Mouse (Mus musculus) lung, postnatal 25 days (tissue): Measurements from ENCODE around the gene Pitpna.

Experiments used
- DNase-seq: peaks from one replicate; pipeline ENCODE4 v3.0.0; 2022; ENCODE audit warnings: low spot score

Pitpna gene

DNA sequence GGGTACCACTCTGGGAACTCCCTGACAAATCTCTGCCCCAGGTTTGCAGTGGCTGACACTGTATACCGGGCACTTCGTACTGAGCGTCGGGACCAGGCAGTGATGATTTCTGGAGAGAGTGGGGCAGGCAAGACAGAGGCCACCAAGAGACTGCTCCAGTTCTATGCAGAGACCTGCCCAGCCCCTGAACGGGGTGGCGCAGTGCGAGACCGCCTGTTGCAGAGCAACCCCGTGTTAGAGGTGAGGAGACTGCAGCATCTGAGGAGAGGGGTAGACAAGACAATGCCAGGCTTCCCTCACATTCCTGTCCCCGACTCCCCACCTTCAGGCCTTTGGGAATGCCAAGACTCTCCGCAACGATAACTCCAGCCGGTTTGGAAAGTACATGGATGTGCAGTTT lies 70.4 kb downstream of the Pitpna start:
- no peak for DNase-seq

DNA sequence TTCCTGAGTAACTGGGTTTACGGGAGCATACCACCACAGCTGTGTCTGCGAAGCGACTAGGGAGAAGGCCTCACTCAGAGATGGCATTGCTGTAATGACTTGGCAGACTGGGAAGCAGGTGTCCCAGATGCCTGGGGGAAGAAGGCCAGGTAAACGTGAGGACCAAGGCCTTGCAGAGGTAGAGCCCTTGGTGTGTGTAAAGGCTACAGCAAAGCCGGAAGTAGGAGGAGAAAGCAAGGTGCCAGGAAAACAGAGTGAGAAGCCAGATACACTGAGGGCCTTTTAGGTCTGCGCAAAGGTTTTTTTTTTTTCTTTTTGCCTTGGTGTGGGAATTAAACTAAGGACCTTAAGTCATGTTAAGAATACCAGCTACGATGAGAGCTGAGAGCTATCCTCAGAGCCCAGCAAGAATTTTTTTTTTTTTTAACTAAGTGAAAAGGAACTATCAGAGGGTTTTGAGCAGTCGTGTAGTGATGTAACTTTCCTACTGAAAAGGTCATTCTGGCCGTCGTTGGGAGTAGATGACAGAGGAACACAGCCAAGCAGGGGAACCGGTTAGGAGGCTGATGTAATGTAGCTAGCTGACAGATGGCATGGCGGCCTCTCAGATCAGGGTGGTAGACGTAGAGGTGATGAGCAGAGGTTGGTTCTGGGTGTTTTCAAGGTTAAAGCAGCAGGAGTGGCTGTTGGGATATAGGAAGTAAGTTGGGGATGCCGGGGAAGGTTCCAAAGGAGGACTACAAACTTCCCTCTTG lies 71.3 kb downstream of the Pitpna start:
- no peak for DNase-seq

DNA sequence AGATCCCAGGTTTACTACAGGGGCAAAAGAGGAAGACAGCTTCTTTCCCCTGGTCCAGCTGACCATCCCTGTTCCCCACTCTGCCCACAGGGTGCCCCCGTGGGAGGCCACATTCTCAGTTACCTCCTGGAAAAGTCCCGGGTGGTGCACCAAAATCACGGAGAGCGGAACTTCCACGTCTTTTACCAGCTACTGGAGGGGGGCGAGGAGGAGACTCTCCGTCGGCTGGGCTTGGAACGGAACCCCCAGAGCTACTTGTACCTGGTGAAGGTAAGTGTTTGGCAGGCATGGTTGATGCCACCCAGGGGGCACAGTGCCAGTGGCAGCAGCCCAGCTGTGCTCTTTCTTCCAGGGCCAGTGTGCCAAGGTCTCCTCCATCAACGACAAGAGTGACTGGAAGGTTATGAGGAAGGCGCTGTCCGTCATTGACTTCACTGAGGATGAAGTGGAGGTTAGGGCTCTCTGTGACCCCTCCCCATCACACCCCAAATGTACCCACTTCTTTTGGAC lies 72.2 kb downstream of the Pitpna start:
- no peak for DNase-seq

DNA sequence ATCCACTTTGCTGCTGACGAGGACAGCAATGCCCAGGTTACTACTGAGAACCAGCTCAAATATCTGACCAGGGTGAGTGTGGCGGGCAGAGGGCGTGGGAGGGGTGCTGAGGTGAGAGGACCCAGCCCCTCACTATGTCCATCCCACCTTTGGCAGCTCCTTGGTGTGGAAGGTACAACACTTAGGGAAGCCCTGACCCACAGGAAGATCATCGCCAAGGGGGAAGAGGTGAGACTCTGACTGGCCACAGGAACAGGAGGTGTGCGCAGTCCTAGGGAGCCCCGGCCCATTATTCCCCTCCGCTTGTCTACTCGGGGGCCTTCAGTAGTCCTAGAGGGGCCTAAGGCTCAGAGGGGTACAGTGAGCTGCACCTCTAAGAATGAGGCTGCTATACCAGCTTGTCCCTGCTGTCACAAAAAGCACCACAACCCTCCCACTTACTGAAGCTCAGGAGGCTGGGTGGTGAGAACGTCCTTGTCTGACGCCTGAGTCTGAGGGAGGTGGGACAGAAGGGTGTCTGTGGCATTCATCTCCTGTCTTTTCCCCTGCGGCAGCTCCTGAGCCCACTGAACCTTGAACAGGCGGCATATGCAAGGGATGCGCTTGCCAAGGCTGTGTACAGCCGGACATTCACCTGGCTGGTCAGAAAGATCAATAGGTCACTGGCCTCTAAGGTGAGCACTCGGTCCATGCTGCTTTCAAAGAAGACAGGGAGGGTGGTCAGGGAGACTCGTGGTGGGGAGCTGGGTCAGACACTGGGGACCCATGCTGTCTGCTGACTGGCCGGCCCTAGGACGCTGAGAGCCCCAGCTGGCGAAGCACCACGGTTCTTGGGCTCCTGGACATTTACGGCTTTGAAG lies 73.3 kb downstream of the Pitpna start:
- no peak for DNase-seq

DNA sequence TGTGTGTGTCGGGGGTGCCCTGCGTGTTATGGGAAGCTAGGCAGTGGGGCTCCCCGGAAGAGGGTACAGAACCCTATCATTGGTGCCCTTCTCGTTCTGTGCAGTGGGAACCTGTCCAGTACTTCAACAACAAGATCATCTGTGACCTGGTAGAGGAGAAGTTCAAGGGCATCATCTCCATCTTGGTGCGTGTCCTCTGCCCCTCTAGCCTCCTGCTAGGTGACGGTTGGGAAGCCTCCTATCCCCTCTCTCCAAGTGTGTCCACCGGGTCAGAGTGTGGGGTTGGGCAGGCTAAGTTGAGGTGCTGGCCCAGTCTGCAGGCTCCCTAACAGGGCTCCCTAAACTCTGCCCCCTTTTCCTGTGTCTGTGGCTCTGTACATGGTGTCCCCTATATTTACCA lies 74.2 kb downstream of the Pitpna start:
- DNase-seq: no peak

DNA sequence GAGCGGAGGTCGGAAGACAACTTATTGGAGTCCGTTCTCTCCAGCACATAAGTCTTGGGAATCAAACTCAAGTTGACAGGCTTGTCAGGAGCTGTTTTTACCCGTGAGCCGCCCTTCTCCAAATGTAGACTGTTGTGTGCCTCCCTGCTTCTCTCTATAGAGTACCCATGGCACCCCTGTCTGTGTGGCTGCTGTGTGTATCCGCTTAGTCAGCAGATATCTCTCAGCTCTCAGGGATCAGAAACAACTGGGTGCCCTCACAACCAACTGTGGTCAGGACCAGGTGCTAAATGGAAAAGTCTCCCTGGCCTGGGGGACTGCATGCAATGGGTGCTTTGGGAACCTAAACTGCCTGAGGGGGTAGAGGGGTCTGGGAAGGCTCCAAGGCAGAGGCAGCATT lies 78.4 kb downstream of the Pitpna start:
- no peak for DNase-seq

GRCm38 (mm10) chr11:75668621-75669020 lies 80.7 kb downstream of the Pitpna start:
- DNase-seq: no peak

DNA sequence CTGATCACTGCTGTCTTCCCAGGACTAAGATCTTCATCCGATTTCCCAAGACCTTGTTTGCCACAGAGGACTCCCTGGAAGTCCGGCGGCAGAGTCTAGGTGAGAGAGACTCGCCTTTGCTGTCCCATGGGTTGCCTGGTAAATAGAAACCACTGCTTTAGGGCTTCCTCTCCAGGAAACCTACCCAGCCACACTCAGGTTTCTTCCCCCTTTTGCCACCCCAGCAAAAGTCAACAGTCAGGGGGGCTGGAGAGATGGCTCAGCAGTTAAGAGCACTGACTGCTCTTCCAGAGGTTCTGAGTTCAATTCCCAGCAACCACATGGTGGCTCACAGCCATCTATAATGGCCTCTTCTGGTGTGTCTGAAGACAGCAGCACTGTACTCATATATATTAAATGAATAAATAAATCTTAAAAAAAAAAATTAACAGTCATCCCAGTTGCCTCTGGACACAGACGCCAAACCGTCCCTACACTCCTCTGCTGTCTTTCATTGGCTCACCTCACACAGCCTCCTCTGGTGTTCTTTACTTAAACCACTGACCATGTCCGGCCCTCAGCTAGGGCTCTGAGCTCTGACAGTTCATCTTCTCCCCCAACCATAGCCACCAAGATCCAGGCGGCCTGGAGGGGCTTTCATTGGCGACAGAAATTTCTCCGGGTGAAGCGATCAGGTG lies 81.4 kb downstream of the Pitpna start:
- no peak for DNase-seq

DNA sequence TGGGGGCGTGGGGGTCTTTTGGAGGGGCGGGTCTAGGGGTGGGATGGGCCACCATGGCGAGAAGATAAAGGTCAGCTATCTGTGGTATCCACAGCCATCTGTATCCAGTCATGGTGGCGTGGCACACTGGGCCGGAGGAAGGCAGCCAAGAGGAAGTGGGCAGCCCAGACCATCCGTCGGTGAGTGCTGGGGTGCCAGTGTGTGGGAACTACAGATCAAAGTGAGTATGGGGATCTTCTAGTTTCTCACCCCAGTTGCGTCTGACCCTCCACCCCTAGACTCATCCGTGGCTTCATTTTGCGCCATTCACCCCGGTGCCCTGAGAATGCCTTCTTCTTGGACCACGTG lies 81.9 kb downstream of the Pitpna start:
- DNase-seq: no peak

DNA sequence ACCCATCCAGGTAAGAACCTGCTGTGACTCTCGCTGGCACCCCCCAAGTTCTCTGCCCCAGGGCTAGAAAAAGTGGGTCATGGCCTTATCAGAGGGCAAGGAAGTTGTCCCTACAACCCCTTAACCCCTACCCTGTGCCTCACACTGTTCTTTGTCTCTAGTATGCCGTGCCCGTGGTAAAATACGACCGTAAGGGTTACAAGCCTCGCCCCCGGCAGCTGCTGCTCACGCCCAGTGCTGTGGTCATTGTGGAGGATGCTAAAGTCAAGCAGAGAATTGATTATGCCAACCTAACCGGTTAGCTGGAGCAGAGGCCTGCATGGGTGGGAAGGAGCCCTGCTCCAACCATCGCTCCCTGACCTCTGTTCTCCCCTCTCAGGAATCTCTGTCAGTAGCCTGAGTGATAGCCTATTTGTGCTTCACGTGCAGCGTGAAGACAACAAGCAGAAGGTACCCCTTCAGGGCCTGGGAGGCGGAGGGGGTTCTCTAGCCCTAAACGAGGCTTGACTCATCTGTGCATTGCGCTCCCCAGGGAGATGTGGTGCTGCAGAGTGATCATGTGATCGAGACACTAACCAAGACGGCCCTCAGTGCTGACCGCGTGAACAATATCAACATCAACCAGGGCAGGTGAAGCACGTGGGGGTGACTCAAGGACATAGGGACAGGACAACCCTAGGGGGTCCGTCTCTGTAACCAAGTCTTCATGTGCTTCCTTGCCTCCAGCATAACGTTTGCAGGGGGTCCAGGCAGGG lies 83.7 kb downstream of the Pitpna start:
- no peak for DNase-seq

GRCm38 (mm10) chr11:75673411-75673810 lies 85.5 kb downstream of the Pitpna start:
- no peak for DNase-seq

DNA sequence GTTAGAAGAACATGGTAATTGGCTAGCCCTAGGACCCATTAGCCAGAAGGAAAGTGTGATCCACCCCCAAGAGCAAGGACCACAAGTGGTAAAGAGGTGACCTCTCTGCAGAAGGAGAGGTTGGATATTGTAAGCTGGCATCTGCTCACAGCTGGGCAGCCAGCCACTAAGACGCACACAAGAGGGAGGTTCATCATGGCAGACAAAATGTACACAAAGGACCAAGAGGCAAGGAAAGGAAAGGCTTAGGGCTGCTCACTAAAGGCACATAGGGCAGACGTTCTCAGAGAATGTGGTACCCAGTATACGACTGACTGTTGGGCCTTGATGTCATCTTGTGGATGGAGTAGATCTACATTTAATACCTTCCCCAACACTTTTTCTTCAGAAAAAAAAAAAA lies 87.0 kb downstream of the Pitpna start:
- DNase-seq: no peak

DNA sequence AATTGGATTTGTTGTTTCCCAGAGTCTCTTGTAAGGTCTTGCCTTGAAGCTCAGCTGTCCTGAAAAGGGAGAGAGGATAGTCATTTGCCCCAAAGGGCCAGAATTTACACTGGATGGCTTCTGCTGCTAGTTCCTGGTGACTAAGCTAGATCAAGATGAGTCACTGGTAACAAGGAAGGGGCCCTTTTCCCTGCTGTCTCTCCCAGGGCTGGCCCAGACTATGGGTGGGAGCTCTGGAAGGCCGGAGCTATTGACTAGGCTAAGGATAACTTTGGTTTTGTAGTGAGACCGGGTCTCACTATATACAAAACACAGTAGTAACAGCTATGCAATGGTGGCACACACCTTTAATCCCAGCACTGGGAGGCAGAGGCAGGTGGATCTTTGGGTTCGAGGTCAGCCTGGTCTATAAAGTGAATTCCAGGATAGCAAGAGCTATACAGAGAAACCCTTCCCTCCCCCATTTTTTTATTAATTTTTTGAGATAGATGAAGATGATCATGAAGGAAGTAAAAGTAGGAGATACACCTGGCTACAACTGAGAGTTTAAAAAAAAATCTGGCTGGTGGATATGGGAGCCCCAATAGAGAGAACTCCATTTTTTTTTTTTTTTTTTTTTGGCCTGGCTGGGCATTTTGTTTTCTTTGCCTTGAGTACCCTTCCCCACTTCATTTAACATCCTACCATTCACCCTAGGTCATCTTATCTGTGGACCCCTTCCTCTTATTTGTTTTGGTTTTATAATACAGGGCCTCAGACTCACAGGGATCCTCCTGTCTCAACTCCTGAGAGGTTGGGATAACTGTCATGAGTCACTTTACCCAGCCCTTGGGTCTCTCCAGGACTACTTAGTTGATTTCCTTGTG lies 90.2 kb downstream of the Pitpna start:
- DNase-seq: no peak
